Mouse (Mus musculus) myocyte (in vitro differentiated cells): Measurements from ENCODE around the gene E130114P18Rik.

Experiments
- MYOD1 ChIP-seq, 3 experiments: IDR thresholded peaks; one replicate each; pipeline ENCODE4 v1.6.1; 2011; ENCODE audit warnings: control low read depth in 2 of 3, low read depth in 2 of 3, mild to moderate bottlenecking in 2 of 3, moderate library complexity in 1 of 3; ENCODE audit not compliant: insufficient read length in 2 of 3, control insufficient read depth in 1 of 3
- POLR2A ChIP-seq: IDR thresholded peaks from one replicate; pipeline ENCODE4 v1.6.1; 2011; ENCODE audit warnings: low read depth, mild to moderate bottlenecking, control low read depth, moderate library complexity; ENCODE audit not compliant: insufficient read length
- POLR2AphosphoS2 ChIP-seq: IDR thresholded peaks from one replicate; pipeline ENCODE4 v1.6.1; 2011; ENCODE audit warnings: low read depth, control low read depth; ENCODE audit not compliant: insufficient read length
- TCF12 ChIP-seq: IDR thresholded peaks from one replicate; pipeline ENCODE4 v1.6.1; 2011; ENCODE audit warnings: mild to moderate bottlenecking, control low read depth; ENCODE audit not compliant: poor library complexity, insufficient read depth, severe bottlenecking
- USF1 ChIP-seq: IDR thresholded peaks from one replicate; pipeline ENCODE4 v1.6.1; 2011; ENCODE audit warnings: low read depth, mild to moderate bottlenecking, control low read depth, moderate library complexity

DNA sequence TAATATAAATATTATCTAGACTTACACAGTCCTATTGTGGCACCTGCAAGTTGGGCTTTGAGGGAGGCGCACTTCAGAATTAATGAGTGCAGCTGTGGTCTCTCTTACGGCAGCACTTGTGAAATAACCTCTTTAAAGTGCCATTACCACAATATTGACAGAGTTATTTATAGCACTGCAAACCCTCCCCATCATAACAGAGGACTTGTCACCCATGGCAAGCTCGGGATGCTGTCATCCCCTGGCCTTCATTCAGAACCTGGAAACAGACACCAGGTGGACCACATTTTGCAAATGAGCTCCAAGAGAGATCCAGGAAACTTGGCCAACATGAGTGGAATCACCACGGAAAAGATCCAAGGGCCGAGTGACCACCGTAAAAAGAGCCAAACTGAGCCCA lies 63.3 kb downstream of the E130114P18Rik start:
- TF ChIP-seq POLR2A (no peak), TCF12 (no peak), POLR2AphosphoS2 (no peak), MYOD1 (IDR thresholded peaks at IDR 0.05; ENCODE audit: control insufficient read depth in 1 of 3, insufficient read length in 2 of 3, low read depth in 2 of 3) (no peak), USF1 (no peak)
